Mouse (Mus musculus) right cerebral cortex, postnatal 4 days (tissue): ENCODE results near the gene Snapc4.
A peak's percentile ranks its signal among the peaks of the same experiment; 100 is the strongest.

Experiments used
- DNase-seq: peaks from one replicate; pipeline ENCODE4 v3.0.0-alpha.2; 2022

Snapc4 gene

DNA sequence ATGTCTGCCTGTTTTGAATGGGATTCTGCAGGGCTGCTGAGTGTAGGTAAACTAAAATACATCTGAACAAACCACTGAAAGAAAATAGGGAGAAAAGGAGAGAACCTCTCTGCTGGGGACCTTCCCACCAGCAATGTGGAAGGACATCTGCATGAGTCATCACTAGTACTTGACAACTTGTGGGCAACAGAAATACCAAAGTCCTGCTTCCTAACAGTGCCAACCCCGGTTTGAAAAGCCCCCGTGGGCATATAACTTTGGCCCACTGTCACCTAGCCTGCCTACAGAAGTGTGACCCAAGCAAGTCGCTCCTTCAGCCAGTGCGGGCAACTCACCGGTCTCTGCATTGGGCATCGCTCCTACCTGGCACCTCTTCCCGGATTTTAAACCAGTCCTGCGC lies 8.1 kb downstream of the Snapc4 start:
- DNase-seq, result no peak

DNA sequence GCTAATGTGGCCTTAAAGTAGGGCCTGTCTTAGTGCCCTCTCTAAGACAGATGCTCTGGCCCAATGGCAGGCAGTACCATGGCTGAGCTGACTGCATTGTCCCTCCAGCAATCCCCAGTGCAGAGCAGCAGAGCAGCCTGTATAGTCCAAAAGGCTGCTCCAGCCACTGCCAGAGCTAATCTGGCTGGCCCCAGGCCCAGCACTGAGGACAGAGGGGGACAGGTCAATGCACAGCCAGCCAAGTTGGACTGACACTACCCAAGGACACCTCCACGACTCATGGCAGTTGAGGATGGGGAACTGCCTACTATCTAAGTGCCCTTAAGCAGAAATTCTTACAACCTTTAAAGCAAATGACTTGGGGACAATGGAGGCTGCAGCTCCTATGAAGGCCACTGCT lies 11.9 kb downstream of the Snapc4 start:
- no peak for DNase-seq

DNA sequence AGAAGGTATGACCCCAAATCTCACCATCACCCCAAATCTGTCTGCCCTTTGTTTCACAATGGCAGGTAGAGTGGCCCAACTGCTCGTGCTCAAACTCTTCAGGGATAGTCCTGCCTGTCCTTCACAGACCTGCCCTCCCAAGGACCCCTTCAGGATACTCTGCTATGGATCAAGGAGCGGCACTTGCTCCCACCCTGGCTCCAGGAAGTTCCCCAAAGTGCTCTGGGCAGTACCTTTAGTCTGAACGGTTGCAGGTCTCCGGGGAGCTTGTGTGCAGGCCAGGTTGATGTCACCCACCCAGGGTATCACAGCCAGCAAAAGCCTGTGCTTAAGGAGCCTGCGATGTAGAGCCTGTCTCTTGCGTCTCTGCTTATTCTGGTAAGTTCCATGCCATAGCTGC lies 12.5 kb downstream of the Snapc4 start:
- no peak for DNase-seq

DNA sequence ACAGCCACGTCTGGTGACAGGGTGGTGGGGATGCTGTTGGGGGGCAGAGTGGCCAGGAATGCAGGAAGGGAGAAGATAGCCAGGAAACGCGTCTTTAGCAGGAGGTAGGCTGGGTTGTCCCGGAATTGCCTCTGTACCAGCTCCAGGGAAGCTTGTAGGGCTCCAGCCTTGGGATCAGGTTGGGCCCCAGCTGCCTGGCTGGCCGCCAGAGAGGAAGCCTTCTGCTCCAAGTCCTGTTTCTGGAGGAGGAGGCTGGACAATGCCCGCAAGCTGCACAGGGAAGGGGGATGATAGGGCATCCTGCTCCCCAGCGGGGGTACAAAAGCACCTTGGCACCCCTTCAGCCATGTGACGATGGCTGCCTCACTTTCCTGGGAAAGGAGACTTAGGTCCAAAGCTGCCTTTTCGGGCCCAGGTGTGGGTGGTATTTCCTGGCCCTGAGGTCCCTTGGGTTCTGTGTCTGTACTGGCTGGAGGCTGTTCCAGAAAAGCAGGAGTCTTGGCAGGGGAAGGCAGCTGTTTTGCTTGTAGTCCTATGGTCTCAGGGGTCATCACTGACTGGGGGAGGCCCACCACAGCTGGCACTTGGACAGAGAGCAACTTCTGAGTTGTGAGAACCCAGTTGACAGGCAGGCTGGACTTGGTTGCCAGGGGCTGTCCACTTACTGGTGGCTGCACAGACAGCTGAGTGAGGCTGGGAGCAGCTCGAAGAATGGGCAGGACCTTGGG lies 15.6 kb downstream of the Snapc4 start:
- peak; percentile 60 for DNase-seq

DNA sequence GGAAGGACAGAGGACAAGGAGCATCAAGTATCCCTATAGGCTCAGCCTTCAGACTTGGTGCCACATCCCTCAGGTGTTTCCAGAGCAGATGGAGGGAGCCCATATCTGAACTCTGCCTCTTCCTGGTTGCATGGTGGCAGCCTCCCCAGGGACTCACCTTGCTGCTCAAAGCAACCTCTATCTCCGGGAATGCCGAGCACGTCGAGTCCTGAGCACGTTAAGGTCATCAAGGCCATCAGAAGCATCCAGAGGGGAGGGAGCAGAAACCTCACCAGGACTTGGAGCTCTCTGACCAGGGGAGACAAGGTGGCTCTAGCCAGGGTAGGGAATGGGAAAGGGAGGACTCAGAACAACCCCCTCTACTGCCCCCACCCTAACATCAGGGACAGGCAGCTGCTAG lies 17.0 kb downstream of the Snapc4 start:
- DNase-seq, result no peak

DNA sequence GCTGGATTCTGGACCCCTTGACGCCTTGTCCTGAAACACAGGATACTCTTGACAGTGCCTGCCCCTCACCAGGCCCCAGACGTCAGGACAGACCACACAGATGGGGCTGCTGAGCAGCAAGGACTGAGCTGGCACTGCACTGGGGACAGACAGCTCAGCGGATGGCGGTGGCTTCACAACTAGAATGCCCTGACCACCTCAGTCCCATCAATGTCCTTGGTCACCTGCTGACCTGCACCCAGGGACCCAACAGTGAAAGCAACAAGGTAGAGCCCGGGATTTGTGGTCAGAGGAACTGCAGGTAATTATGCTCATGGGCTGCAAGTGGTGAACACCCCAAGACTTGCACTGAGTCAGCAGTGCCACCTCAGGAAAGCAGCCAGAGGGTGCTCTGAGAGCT lies 17.5 kb downstream of the Snapc4 start:
- no peak for DNase-seq

DNA sequence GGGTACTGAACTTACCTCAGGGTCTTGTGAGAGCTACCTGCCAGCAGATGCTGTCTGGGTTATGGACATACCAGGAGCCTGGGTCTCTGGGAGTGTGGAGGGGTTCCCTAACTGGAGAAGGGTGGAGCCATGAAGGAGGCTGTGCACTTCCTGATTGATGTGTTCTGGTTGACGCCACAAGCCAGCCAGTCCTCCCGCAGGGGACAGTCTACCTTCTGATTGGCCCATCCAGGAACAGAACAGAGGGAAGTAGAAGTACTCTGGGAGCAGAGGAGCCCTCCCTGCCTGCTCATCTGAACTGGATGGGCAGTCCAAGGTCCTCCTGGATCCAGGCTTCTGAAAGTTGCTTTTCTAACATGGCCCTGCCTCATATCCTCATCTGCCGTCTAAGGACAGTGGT lies 19.7 kb downstream of the Snapc4 start, which contains the start of gene Card9:
Gene Card9 (minus strand): TSS at position 147 of the 400 bp plus-strand sequence.
- no peak for DNase-seq

DNA sequence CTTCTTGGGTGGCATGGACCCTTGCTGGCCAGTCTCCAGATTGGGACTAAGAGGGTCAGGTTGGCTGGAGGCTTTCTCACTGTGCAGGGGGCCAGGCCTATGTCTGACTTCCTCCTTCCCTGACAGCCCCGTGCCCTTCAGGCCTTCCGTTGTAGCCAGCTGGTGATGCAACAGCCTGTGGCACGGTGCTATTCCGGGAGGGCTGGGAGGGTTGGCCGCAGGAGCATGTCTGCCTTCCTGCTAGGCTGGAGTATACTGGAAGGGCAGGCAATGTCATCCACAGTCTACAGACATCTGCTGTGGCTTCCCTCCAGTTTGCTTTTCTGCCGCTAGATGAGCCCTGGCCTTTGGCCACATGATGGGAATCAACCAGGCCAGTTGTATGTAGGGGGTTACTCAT lies 20.5 kb downstream of the Snapc4 start:
- DNase-seq, result no peak

DNA sequence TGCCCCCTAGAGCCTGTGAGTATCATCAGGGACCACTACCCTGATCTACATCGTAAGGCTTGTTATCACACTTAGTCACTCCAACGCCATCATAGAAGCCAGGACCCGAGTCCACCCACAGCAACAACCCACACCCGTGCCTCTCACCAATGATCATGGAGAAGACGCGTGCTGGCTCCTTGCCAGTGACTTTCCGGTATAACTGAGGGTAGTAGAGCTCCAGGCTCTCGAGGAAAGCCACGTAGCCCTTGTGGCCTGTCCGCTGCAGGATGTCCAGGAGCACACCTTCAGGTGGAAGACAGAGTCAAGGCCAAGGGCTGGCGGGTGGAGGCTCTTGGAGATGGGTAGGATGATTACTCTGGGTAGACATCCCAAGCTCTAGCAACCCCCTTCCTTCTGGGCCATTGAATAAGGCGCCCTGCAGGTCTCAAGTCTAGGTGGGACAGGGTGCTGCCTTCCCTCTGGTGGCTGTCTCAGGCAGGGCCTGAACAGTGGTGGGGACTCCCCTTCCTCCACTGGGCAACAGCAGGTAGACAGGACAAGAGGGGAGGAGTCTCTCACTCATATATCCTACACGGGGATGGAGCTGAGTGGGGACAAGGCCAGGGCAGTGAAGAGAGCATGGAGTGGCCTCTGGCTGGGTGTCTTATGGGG lies 21.7 kb downstream of the Snapc4 start:
- no peak for DNase-seq

DNA sequence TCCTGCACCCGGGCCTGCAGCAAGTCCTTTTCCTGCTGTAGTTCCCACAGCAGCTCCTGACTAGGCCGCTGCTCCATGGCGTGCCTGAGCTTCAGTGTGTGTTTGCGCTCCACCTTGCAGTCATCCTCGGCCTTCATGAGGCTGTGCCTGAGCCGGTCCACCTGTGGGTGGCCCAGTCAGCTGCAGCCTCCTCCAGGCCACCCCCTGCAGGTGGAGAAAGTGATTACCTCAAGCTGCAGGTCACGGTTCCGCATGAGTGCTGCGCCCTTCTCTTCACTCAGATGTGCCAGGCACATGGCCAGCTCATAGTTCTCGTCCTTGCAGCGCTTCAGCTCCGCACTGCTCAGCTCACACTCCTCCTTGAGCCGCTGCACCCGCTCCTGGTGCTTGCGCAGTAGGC lies 23.0 kb downstream of the Snapc4 start:
- no peak for DNase-seq

DNA sequence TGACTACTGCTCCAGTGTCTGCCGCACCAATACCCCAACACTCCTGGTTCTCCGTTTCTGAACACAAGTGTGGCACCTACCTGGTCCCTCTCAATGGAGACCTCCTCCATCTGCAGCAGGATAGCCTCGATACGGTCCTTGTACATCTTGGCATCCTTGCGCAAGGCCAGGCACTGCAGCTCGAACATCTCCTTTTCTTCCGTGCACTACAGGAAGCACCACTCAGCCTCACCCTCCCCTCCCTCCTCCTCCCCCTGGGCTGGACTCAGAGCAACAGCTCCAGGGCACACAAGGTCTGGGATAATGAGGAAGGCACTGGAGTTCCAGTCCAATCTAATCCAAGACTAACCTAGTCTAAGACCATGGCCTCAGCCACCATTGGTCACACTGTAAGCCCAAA lies 23.8 kb downstream of the Snapc4 start:
- DNase-seq, result no peak

DNA sequence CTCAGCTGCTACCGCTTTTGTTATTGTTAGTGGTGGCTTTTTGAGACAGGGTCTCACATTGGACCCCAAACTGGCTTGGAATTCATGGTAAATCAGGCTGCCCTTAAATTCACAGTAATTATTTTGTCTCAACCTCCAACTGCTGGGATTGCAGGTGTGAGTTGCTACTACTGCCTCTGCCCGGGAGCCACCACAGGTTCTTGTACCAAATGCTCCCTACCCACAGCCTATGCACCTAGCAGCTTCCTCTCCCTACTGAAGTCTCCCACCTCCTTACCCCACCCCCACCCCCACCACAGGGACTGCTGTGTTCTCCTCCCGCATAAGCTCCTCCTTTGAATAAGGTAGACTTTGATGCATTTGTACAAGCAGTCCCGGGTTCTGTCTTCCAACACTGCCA lies 24.2 kb downstream of the Snapc4 start:
- no peak for DNase-seq

DNA sequence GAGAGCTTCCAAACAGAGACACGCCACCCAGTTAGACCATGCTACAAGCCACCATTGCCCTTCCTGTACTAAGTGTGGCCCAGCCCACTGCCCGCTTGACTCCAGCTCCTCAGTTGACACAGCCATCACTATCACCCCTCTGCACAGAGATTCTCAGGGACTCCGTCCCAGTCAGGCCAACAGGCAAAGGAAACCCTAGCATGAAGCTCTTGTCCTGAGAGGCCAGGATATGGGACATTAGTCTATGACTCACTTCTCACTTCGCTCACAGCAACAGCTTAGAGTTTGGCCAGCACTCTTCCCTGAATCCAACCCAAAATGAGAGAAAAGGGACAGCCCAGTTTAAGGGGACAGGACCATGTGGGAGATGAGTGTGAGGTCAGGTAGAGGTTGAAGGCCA lies 26.1 kb downstream of the Snapc4 start:
- no peak for DNase-seq

DNA sequence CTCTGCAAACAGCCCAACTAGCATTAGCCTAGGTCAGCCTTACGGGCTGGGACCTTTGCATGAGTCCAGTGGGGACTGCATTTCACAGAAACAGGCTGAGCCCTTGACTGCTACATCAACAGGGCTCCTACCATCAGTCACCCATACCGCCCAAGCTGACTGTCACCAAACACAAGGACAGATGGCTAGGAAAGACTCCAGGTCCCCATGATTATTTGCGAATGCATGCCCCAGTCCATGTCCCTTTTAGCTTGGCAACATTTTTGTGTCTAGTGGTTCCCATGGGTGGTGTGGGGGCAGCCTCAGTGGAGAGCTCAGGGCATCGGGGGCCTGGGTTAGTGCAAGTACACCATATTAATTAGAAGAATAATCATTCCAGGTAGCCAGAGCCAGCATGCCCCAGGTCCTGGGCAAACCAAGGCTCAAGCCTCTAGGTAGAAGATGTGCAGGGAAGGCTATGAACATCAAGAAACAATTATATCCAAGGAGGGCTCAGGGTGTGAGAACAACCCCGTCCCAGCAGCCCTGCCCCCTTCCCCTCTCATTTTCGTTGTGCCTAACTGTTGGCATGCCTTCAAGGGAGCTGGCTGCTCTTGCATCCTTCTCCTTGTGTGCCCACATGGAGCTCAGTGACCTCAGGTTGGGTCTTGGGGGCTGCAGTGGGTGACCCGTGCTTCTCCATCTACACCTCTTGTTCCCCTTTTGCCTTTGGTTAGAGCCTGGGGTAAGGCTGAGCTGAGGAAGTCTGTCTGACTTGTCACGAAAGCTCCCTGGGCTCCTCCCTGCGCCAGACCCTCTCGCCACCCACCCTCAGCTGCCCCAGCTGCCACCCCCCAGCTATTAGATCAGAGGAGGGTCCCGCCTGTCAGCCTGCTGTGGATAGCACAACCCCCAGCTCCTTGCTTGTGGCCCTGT lies 27.1 kb downstream of the Snapc4 start:
- DNase-seq, result no peak

DNA sequence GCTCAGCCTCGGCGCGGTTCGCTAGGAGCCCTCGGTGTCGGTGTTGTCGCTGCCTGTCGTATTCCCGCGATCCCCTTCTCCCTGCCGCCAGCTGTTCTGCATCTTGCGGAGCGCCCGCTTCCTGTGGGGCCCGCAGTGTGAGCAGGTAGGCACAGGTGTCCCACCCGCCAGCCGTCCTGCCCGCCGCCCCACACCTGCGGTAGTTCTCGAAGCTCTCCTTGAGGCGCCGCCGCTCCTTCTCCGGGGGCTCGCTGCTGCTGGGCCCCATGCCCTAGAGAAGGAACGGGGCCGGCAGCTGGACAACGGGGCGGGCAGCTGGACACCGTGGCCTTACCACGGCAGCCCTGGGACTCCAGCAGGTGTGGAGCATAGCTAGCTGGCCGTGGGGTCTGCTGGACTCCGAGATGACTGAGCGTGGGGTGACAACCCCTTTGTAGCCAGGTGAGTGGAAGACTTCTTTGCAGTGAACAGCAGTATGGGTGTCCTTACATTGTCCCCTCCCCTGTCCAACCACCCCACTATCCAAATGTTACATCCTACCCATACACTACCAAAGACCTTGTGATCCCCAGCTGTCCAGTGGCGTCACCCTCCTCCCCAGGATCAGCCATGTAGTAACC lies 28.1 kb downstream of the Snapc4 start:
- DNase-seq, result no peak

DNA sequence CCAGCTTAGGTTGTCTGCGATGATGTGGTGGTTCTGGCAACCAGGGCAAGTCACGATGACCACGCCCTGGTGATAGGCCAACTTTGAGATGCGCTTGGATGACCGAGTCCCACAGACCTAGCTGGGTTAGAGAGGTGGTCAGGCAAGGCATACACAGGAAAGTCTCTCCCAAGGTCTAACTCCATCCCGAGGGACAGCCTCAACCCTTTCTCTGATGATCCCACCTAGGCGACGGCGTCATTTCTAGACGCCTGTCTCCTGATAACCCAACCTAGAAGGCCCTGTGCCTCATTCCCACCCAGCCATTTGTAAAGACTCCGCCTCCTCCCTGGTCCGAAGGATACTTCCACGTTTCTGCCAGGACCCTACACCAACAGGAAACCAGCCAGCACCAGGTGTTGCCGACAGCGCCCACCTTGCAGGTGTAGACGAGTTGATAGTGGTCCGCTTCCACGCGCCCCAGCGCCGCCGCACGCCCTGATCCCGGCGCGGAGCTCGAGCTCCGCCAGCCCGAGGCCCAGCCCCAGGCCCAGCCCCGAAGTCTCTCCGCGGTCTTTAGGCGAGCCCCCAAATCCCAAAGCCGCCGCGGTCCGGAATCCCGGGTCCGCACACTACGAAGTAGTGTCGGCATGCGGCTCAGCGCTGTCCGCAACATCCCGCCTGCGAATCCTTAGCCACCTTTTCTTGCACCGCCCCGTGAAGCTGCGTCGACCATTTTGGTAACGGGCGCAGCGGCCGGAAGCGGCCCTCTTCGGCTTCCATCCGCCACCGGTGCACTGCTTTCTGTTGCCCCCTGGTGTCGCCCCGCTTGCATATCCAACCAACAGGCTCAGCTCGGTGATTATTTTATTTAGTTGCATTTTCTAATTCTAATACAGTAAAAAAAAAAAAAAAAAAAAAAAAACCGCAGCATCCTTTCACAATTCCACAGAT lies 28.8 kb downstream of the Snapc4 start, which contains the start of gene Dnlz:
Gene Dnlz (minus strand): TSS at position 753 of the 933 bp plus-strand sequence.
- DNase-seq, result peak; percentile 94

DNA sequence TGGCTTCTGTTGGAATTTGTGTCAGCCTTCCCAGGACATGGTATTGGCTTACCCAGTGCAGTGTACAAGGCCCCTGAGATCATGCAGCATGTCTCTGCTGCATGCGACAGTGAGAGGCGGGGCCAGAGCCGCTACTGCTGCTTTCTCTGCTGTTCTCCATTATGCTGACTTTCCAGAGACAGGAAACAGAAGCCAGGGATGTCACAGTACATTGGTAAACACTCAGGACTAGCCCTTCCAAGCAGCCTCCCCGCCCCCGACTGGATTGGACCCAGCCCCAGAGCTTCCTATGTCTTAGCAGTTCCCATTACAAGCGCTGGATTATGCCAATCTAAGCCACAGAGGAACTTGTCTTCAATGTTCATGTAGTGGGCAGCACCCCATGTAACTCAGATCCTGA lies 32.2 kb downstream of the Snapc4 start:
- DNase-seq, result no peak

DNA sequence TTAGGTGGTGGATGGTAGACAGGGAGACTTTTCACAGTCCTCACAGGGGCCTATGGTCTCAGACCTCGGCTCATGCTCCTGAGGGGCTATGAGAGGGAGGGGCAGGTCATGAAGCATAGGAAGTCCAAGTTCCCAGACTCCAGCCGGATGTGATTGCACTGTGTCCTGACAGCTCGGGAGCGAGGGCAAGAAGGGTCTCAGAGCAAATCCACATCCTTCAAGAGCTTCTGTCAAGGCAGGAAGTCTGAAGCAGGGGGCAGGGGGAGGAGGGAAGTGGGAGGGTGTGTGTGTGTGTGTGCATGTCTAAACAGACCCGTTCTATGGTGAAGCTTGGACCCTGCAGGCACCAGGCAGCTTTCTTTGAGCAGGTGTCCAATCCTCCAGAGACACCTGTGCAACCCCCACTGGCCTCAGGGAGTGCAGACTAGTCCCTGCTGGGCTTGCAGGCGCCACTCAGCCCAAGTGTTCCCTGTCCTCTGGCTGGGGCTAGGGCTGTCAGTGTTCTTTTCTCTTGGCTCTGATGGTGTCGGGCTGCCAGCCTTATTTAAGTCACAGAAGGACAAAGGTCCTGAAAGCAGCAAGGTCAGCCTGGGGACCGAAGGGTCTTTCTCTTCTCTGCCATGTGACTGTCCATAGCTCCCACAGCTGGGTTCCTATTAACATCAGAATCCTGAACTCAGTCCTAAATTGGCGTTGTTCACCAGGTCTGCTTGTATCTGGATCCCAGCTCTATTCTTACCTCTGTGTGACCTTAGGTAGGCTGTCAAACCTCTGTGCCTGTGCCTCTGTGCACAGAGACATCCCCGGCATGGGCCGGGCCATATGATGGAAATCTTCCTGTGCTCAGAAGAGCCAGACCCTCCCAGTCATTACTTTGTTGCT lies 37.6 kb downstream of the Snapc4 start:
- no peak for DNase-seq

DNA sequence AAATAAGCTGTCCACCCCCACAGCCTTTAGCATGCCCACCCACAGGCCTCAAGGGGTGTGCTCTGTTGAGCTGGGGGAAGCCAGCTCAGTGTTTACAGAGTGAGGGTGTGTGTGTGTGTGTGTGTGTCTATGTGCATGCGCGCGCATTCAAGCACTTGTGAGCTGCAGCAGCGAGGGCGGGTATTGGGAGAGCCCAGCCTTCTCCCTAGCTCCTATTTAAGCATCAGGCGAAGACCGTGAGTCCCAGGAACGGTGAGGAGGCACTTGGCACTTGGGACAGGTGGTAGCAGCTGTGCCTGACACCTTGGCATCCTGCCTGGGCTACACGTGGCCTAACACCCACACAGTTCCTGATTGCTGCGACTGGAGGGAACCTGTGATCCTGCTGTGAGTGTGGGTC lies 38.4 kb downstream of the Snapc4 start:
- DNase-seq, result peak; percentile 44

DNA sequence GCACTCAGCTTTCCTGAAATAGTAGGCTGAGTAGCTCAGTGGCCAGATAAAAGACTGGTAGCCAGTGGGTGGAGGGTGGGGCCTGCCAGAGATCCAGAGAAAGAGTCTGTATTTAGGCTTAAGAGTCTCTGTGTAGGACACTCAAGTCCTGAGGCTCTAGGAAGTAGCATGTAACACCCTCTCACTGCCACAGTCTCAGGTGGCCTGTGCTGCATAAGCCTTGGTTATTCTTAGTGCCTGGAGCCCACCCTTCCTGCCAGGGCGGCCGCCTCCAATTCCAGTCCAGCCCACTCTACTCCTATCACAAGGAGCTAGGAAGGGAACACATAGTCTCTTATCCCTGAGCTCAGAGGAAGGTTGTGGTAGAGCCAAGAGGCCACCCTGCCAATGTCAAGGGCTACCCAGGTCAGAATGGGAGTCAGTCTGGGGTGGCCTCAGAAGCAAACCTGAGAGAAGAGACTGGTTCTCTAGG lies 38.9 kb downstream of the Snapc4 start:
- no peak for DNase-seq

DNA sequence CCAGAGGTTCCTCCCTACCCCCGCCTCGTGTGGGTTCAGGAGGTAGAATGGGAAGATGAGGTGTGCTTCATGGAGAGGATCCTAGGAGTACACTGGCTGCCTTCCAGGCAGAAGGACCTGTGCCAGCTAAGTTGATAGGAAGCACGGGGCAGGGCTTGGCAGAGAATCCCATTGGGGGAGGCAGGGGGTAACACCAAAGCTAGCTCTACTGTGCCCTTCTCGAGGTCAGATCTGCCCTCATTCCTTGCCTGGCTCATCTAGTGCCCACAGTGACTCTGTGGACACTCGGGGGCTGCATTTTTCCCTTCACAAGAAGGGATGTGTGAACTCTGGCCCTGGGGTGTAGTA lies 41.3 kb downstream of the Snapc4 start:
- no peak for DNase-seq
